Mouse (Mus musculus) midbrain, embryonic 10.5 days (tissue): ENCODE results near the gene Gm1043. TPM values are rescaled to one million over a fixed set of nuclear protein-coding genes. Genes with fewer than 3 reads are reported as not detected.

Experiments
- DNase-seq: peaks from one replicate; pipeline ENCODE4 v3.0.0-alpha.2; 2017; ENCODE audit warnings: low spot score
- H3K27ac ChIP-seq: fragments of 300-500 bp; sonication (generic); replicated peaks from 2 replicates; pipeline ENCODE4 v1.5.1; 2016; ENCODE audit warnings: mild to moderate bottlenecking
- H3K27me3 ChIP-seq: fragments of 300-500 bp; sonication (generic); 2 replicates; pipeline ENCODE4 v1.6.1; 2016; ENCODE audit warnings: low read depth, mild to moderate bottlenecking; ENCODE audit not compliant: poor library complexity, severe bottlenecking
- H3K36me3 ChIP-seq: fragments of 300-500 bp; sonication (generic); 2 replicates; pipeline ENCODE4 v1.6.1; 2016; ENCODE audit warnings: mild to moderate bottlenecking, moderate library complexity
- H3K4me1 ChIP-seq: fragments of 300-500 bp; sonication (generic); 2 replicates; pipeline ENCODE4 v1.6.1; 2016
- H3K4me3 ChIP-seq: fragments of 300-500 bp; sonication (generic); 2 replicates; pipeline ENCODE4 v1.5.1; 2016; ENCODE audit warnings: mild to moderate bottlenecking, moderate library complexity
- H3K9me3 ChIP-seq: fragments of 300-500 bp; sonication (generic); replicated peaks from 2 replicates; pipeline ENCODE4 v1.6.1; 2016; ENCODE audit warnings: mild to moderate bottlenecking
- WGBS: fragments of 180-500 bp; shearing (Covaris S2); methylation state at CpG from one replicate; pipeline ENCODE4 v1.1.7; 2016; 5-methylcytosine and 5-hydroxymethylcytosine counted together
- polyA plus RNA-seq: library from polyadenylated mRNA; unstranded; fragments of >200 nt; fragmentation: Nextera tagmentation; extraction: Ambion mirVana; gene quantifications from 2 replicates; pipeline ENCODE4 v1.2.1, GENCODE M21; 2016

Gm1043 gene
- polyA plus RNA-seq, 1 experiment from 2014 or later = 0.01 TPM

GRCm38 (mm10) chr5:37079484-37079883, 5.7 kb upstream of the Gm1043 start:
- DNase-seq = no peak
- no peaks in the 10 kb centered on the region for H3K36me3 ChIP-seq
- peaks cover 25% of the 10 kb centered on the region for H3K4me1 ChIP-seq
- H3K27ac ChIP-seq = no peak overlapping the region
- no peak overlapping the region for H3K4me3 ChIP-seq
- H3K27me3 ChIP-seq = peaks cover 14% of the 10 kb centered on the region
- WGBS = 98% methylated on average over 4 of the region's 4 CpGs
- H3K9me3 ChIP-seq = no peaks in the 10 kb centered on the region

- Histone ChIP-seq H3K27ac (no peak overlapping the region), H3K36me3 (no peaks in the 10 kb centered on the region), H3K9me3 (no peaks in the 10 kb centered on the region), H3K4me3 (no peak overlapping the region), H3K4me1 (peaks cover 25% of the 10 kb centered on the region), H3K27me3 (peaks cover 14% of the 10 kb centered on the region)
- no peak for DNase-seq
- 87% methylated on average over 5 of the region's 5 CpGs for WGBS
Observed at GRCm38 (mm10) chr5:37080601-37081000, 4.6 kb upstream of the Gm1043 start.

GRCm38 (mm10) chr5:37082420-37082819, 2.8 kb upstream of the Gm1043 start:
- no peak for DNase-seq
- peaks cover 1% of the 10 kb centered on the region; the same call in 1 of the 2 replicates for H3K27me3 ChIP-seq
- no peaks in the 10 kb centered on the region for H3K9me3 ChIP-seq
- WGBS = 29% methylated on average over 3 of the region's 3 CpGs
- H3K27ac ChIP-seq = no peak overlapping the region
- no peaks in the 10 kb centered on the region for H3K36me3 ChIP-seq
- peaks cover 13% of the 10 kb centered on the region for H3K4me1 ChIP-seq
- no peak overlapping the region for H3K4me3 ChIP-seq

- H3K27ac ChIP-seq = no peak overlapping the region
- no peaks in the 10 kb centered on the region for H3K36me3 ChIP-seq
- H3K4me1 ChIP-seq = peaks cover 13% of the 10 kb centered on the region
- DNase-seq = no peak
- no peak overlapping the region for H3K4me3 ChIP-seq
- no peaks in the 10 kb centered on the region for H3K27me3 ChIP-seq
- 75% methylated on average over 7 of the region's 7 CpGs for WGBS
- H3K9me3 ChIP-seq = no peaks in the 10 kb centered on the region
Observed at GRCm38 (mm10) chr5:37083209-37083770, 1.9 kb upstream of the Gm1043 start.

GRCm38 (mm10) chr5:37083850-37084249, 1.3 kb upstream of the Gm1043 start:
- Histone ChIP-seq H3K27me3 (peaks cover 4% of the 10 kb centered on the region), H3K9me3 (no peaks in the 10 kb centered on the region), H3K4me3 (no peak overlapping the region), H3K27ac (no peak overlapping the region), H3K4me1 (peaks cover 13% of the 10 kb centered on the region), H3K36me3 (no peaks in the 10 kb centered on the region)
- DNase-seq = no peak
- WGBS = 92% methylated on average over 9 of the region's 9 CpGs

GRCm38 (mm10) chr5:37085918-37086317, 748 bp downstream of the Gm1043 start:
- no peak for DNase-seq
- Histone ChIP-seq H3K4me1 (peaks cover 15% of the 10 kb centered on the region), H3K27ac (no peak overlapping the region), H3K27me3 (peaks cover 24% of the 10 kb centered on the region), H3K36me3 (no peaks in the 10 kb centered on the region), H3K4me3 (no peak overlapping the region), H3K9me3 (no peaks in the 10 kb centered on the region)
- 82% methylated on average over 3 of the region's 3 CpGs for WGBS

GRCm38 (mm10) chr5:37087786-37088185, 2.6 kb downstream of the Gm1043 start:
- Histone ChIP-seq H3K4me1 (peaks cover 21% of the 10 kb centered on the region), H3K9me3 (no peaks in the 10 kb centered on the region), H3K36me3 (no peaks in the 10 kb centered on the region), H3K27ac (no peak overlapping the region), H3K27me3 (peaks cover 43% of the 10 kb centered on the region), H3K4me3 (no peak overlapping the region)
- DNase-seq = no peak
- WGBS = 46% methylated on average over 2 of the region's 2 CpGs

- no peak overlapping the region for H3K27ac ChIP-seq
- H3K9me3 ChIP-seq = no peaks in the 10 kb centered on the region
- peaks cover 18% of the 10 kb centered on the region for H3K4me1 ChIP-seq
- H3K36me3 ChIP-seq = no peaks in the 10 kb centered on the region
- 32% methylated on average over 1 of the region's 1 CpGs for WGBS
- H3K27me3 ChIP-seq = peaks cover 49% of the 10 kb centered on the region
- no peak for DNase-seq
- H3K4me3 ChIP-seq = no peak overlapping the region
Observed at GRCm38 (mm10) chr5:37088342-37089108, 3.4 kb downstream of the Gm1043 start.

- peaks cover 52% of the 10 kb centered on the region for H3K27me3 ChIP-seq
Observed at GRCm38 (mm10) chr5:37091171-37091628, 6.0 kb downstream of the Gm1043 start.

GRCm38 (mm10) chr5:37094941-37095340, 9.8 kb downstream of the Gm1043 start:
- 90% methylated on average over 5 of the region's 5 CpGs for WGBS
- Histone ChIP-seq H3K27ac (no peak overlapping the region), H3K27me3 (peaks cover 37% of the 10 kb centered on the region), H3K9me3 (no peaks in the 10 kb centered on the region), H3K4me1 (peaks cover 23% of the 10 kb centered on the region), H3K36me3 (no peaks in the 10 kb centered on the region), H3K4me3 (no peak overlapping the region)
- no peak for DNase-seq

More at GRCm38 (mm10) chr5:37091171-37091628, 6.0 kb downstream of the Gm1043 start:
- peak overlapping the region; percentile 58 for H3K4me3 ChIP-seq
- H3K36me3 ChIP-seq = no peaks in the 10 kb centered on the region
- H3K9me3 ChIP-seq = no peaks in the 10 kb centered on the region
- H3K4me1 ChIP-seq = peaks cover 23% of the 10 kb centered on the region
- WGBS = under 1% methylated on average over 47 of the region's 47 CpGs
- peak overlapping the region; percentile 73 for H3K27ac ChIP-seq
- DNase-seq = peak; percentile 67

- no peak overlapping the region for H3K4me3 ChIP-seq
- WGBS = 72% methylated on average over 6 of the region's 6 CpGs
- 0 out of 2 replicates have a peak, but pooled peaks cover 6% of the 10 kb centered on the region for H3K4me1 ChIP-seq
- peaks cover 11% of the 10 kb centered on the region for H3K27me3 ChIP-seq
- DNase-seq = no peak
- no peaks in the 10 kb centered on the region for H3K36me3 ChIP-seq
- H3K9me3 ChIP-seq = no peaks in the 10 kb centered on the region
- no peak overlapping the region for H3K27ac ChIP-seq
Observed at GRCm38 (mm10) chr5:37097591-37097990, 12.4 kb downstream of the Gm1043 start.

GRCm38 (mm10) chr5:37100813-37101212, 15.6 kb downstream of the Gm1043 start:
- Histone ChIP-seq H3K9me3 (no peaks in the 10 kb centered on the region), H3K4me3 (no peak overlapping the region), H3K36me3 (no peaks in the 10 kb centered on the region), H3K27me3 (no peaks in the 10 kb centered on the region), H3K4me1 (peaks cover 5% of the 10 kb centered on the region; the same call in 1 of the 2 replicates), H3K27ac (no peak overlapping the region)
- WGBS = 59% methylated on average over 5 of the region's 5 CpGs
- no peak for DNase-seq

GRCm38 (mm10) chr5:37101631-37102030, 16.5 kb downstream of the Gm1043 start:
- H3K27me3 ChIP-seq = no peaks in the 10 kb centered on the region
- H3K4me1 ChIP-seq = peaks cover 9% of the 10 kb centered on the region; the same call in 1 of the 2 replicates
- H3K27ac ChIP-seq = no peak overlapping the region
- DNase-seq = no peak
- no peaks in the 10 kb centered on the region for H3K36me3 ChIP-seq
- no peak overlapping the region for H3K4me3 ChIP-seq
- H3K9me3 ChIP-seq = no peaks in the 10 kb centered on the region
- 78% methylated on average over 15 of the region's 15 CpGs for WGBS
